Mouse (Mus musculus): Measurements from ENCODE around the gene Tln1. TPM values are rescaled to one million over a fixed set of nuclear protein-coding genes. Genes with fewer than 3 reads are reported as not detected.

Gene Tln1
- polyA plus RNA-seq, 1 experiment from 2014 or later: 55.9 TPM

GRCm38 (mm10) chr4:43573561-43573960 is 11.1 kb upstream of the Tln1 start:
- no peak overlapping the region for H3K9ac ChIP-seq
- no peak overlapping the region for H3K27ac ChIP-seq
- H3K4me1 ChIP-seq: peaks cover 34% of the 10 kb centered on the region
- no peak overlapping the region for H3K4me3 ChIP-seq (replicated peaks)
- H3K27me3 ChIP-seq: no peaks in the 10 kb centered on the region
- no peak for ATAC-seq (ENCODE audit: low FRiP score)
- no peak overlapping the region for H3K4me2 ChIP-seq
- WGBS: 89% methylated on average over 4 of the region's 4 CpGs
- H3K36me3 ChIP-seq (replicated peaks): peaks cover 60% of the 10 kb centered on the region
- no peaks in the 10 kb centered on the region for H3K9me3 ChIP-seq

- no peak overlapping the region for H3K4me2 ChIP-seq
- no peaks in the 10 kb centered on the region for H3K27me3 ChIP-seq
- peaks cover 18% of the 10 kb centered on the region for H3K4me1 ChIP-seq
- WGBS: 92% methylated on average over 6 of the region's 6 CpGs
- H3K4me3 ChIP-seq (replicated peaks): no peak overlapping the region
- H3K27ac ChIP-seq: no peak overlapping the region
- no peaks in the 10 kb centered on the region for H3K9me3 ChIP-seq
- H3K36me3 ChIP-seq (replicated peaks): peaks cover 80% of the 10 kb centered on the region
- ATAC-seq (ENCODE audit: low FRiP score): no peak
- H3K9ac ChIP-seq: no peak overlapping the region
Measured at GRCm38 (mm10) chr4:43571395-43572045, 9.0 kb upstream of the Tln1 start.

- Histone ChIP-seq H3K4me3 (replicated peaks) (no peak overlapping the region), H3K27me3 (no peaks in the 10 kb centered on the region), H3K27ac (no peak overlapping the region), H3K36me3 (replicated peaks) (peaks cover 77% of the 10 kb centered on the region), H3K4me2 (no peak overlapping the region), H3K9me3 (no peaks in the 10 kb centered on the region), H3K4me1 (peaks cover 14% of the 10 kb centered on the region), H3K9ac (no peak overlapping the region)
- WGBS: 90% methylated on average over 9 of the region's 9 CpGs
- ATAC-seq (ENCODE audit: low FRiP score): no peak
Measured at GRCm38 (mm10) chr4:43567140-43567539, 4.6 kb upstream of the Tln1 start.

GRCm38 (mm10) chr4:43564231-43564630 is 1.7 kb upstream of the Tln1 start:
- H3K27ac ChIP-seq: no peak overlapping the region
- H3K9ac ChIP-seq: no peak overlapping the region
- H3K36me3 ChIP-seq (replicated peaks): peaks cover 48% of the 10 kb centered on the region
- no peaks in the 10 kb centered on the region for H3K9me3 ChIP-seq
- no peak overlapping the region for H3K4me3 ChIP-seq (replicated peaks)
- no peak overlapping the region for H3K4me2 ChIP-seq
- 42% methylated on average over 2 of the region's 2 CpGs for WGBS
- peaks cover 37% of the 10 kb centered on the region for H3K4me1 ChIP-seq
- H3K27me3 ChIP-seq: no peaks in the 10 kb centered on the region
- no peak for ATAC-seq (ENCODE audit: low FRiP score)

GRCm38 (mm10) chr4:43563601-43563875 is 1.0 kb upstream of the Tln1 start:
- H3K27me3 ChIP-seq: no peaks in the 10 kb centered on the region
- H3K27ac ChIP-seq: no peak overlapping the region
- ATAC-seq (ENCODE audit: low FRiP score): no peak
- WGBS: 83% methylated on average over 4 of the region's 4 CpGs
- H3K36me3 ChIP-seq (replicated peaks): peaks cover 46% of the 10 kb centered on the region
- H3K4me1 ChIP-seq: peaks cover 43% of the 10 kb centered on the region
- H3K9ac ChIP-seq: peak overlapping the region; percentile 95
- no peaks in the 10 kb centered on the region for H3K9me3 ChIP-seq
- H3K4me3 ChIP-seq (replicated peaks): peak overlapping the region; percentile 86; the same call in 1 of the 2 replicates
- peak overlapping the region; percentile 86 for H3K4me2 ChIP-seq

GRCm38 (mm10) chr4:43562769-43563600 is 494 bp upstream of the Tln1 start:
- ATAC-seq (ENCODE audit: low FRiP score): peak; percentile 6; the same call in 1 of the 2 replicates
- Histone ChIP-seq H3K36me3 (replicated peaks) (peaks cover 42% of the 10 kb centered on the region), H3K27me3 (no peaks in the 10 kb centered on the region), H3K9ac (peak overlapping the region; percentile 95), H3K9me3 (no peaks in the 10 kb centered on the region), H3K4me2 (peak overlapping the region; percentile 86), H3K4me1 (peaks cover 49% of the 10 kb centered on the region), H3K4me3 (replicated peaks) (peak overlapping the region; percentile 86), H3K27ac (peak overlapping the region; percentile 98)
- 10% methylated on average over 22 of the region's 22 CpGs for WGBS

GRCm38 (mm10) chr4:43561436-43561996 is 975 bp downstream of the Tln1 start:
- H3K9me3 ChIP-seq: no peaks in the 10 kb centered on the region
- H3K4me3 ChIP-seq (replicated peaks): peak overlapping the region; percentile 86
- WGBS: 2% methylated on average over 16 of the region's 16 CpGs
- H3K9ac ChIP-seq: peak overlapping the region; percentile 95
- H3K36me3 ChIP-seq (replicated peaks): peaks cover 28% of the 10 kb centered on the region
- peak; percentile 58 for ATAC-seq (ENCODE audit: low FRiP score)
- peak overlapping the region; percentile 86 for H3K4me2 ChIP-seq
- peaks cover 58% of the 10 kb centered on the region for H3K4me1 ChIP-seq
- peak overlapping the region; percentile 98 for H3K27ac ChIP-seq
- no peaks in the 10 kb centered on the region for H3K27me3 ChIP-seq

- H3K9ac ChIP-seq: peak overlapping the region; percentile 95
- H3K4me2 ChIP-seq: peak overlapping the region; percentile 86
- H3K4me3 ChIP-seq (replicated peaks): peak overlapping the region; percentile 86
- peaks cover 28% of the 10 kb centered on the region for H3K36me3 ChIP-seq (replicated peaks)
- WGBS: 34% methylated on average over 2 of the region's 2 CpGs
- no peak for ATAC-seq (ENCODE audit: low FRiP score)
- no peaks in the 10 kb centered on the region for H3K9me3 ChIP-seq
- H3K27me3 ChIP-seq: no peaks in the 10 kb centered on the region
- peaks cover 58% of the 10 kb centered on the region for H3K4me1 ChIP-seq
- no peak overlapping the region for H3K27ac ChIP-seq
Measured at GRCm38 (mm10) chr4:43560976-43561375, 1.5 kb downstream of the Tln1 start.

GRCm38 (mm10) chr4:43560243-43560611 is 2.3 kb downstream of the Tln1 start:
- Histone ChIP-seq H3K9me3 (no peaks in the 10 kb centered on the region), H3K9ac (peak overlapping the region; percentile 42), H3K27me3 (no peaks in the 10 kb centered on the region), H3K36me3 (replicated peaks) (peaks cover 28% of the 10 kb centered on the region), H3K4me1 (peaks cover 58% of the 10 kb centered on the region), H3K4me2 (peak overlapping the region; percentile 86), H3K27ac (0 out of 2 replicates have a peak overlapping the region, but pooled peaks have one; percentile 13), H3K4me3 (replicated peaks) (no peak overlapping the region)
- no peak for ATAC-seq (ENCODE audit: low FRiP score)
- 63% methylated on average over 5 of the region's 6 CpGs for WGBS

- Histone ChIP-seq H3K27me3 (no peaks in the 10 kb centered on the region), H3K4me3 (replicated peaks) (no peak overlapping the region), H3K27ac (0 out of 2 replicates have a peak overlapping the region, but pooled peaks have one; percentile 13), H3K9me3 (no peaks in the 10 kb centered on the region), H3K36me3 (replicated peaks) (peaks cover 28% of the 10 kb centered on the region), H3K4me2 (0 out of 2 replicates have a peak overlapping the region, but pooled peaks have one; percentile 86), H3K4me1 (peaks cover 58% of the 10 kb centered on the region), H3K9ac (peak overlapping the region; percentile 42)
- ATAC-seq (ENCODE audit: low FRiP score): no peak
- WGBS: 85% methylated on average over 13 of the region's 13 CpGs
Measured at GRCm38 (mm10) chr4:43559519-43560242, 2.8 kb downstream of the Tln1 start.

GRCm38 (mm10) chr4:43558631-43559356 is 3.7 kb downstream of the Tln1 start:
- Histone ChIP-seq H3K4me2 (peak overlapping the region; percentile 22), H3K27ac (peak overlapping the region; percentile 56; the same call in 1 of the 2 replicates), H3K27me3 (no peaks in the 10 kb centered on the region), H3K4me1 (peaks cover 53% of the 10 kb centered on the region), H3K9me3 (no peaks in the 10 kb centered on the region), H3K4me3 (replicated peaks) (0 out of 2 replicates have a peak overlapping the region, but pooled peaks have one; percentile 4), H3K36me3 (replicated peaks) (peaks cover 35% of the 10 kb centered on the region), H3K9ac (peak overlapping the region; percentile 38)
- WGBS: 40% methylated on average over 13 of the region's 13 CpGs
- ATAC-seq (ENCODE audit: low FRiP score): no peak

Data from forebrain, embryonic 12.5 days (tissue).